12 mouse cellular contexts compared by ENCODE assay signal in genomic region chr10:98941991-98942390, GRCm38 (mm10).
"Had no signal": no experiment of that assay in that cellular context is flagged by ENCODE, and none has a peak within 500 bp of the region (broad histone marks: within the 10 kb centered on the region; RNA-seq: fewer than 3 reads in every experiment).

No protein-coding gene starts in this region.

- H3K4me3 ChIP-seq: limb, embryonic 12.5 days; liver, embryonic 13.5 days; lung, embryonic 15.5 days; midbrain, embryonic 13.5 days; stomach, embryonic 15.5 days had no signal

- DNase-seq: kidney, postnatal 10 days; kidney, postnatal 4 days; liver; liver, embryonic 13.5 days; liver, postnatal 0 days; lung, postnatal 14 days; right cerebral cortex, postnatal 14 days; thymus, postnatal 4 days had no signal

- H3K4me1 ChIP-seq: stomach, embryonic 15.5 days had no signal

- H3K27me3 ChIP-seq: limb, embryonic 12.5 days; liver, embryonic 13.5 days; lung, embryonic 15.5 days; midbrain, embryonic 13.5 days; stomach, embryonic 15.5 days had no signal

- H3K27ac ChIP-seq: limb, embryonic 12.5 days; liver, embryonic 13.5 days; lung, embryonic 15.5 days; midbrain, embryonic 13.5 days; stomach, embryonic 15.5 days had no signal

- ATAC-seq: liver, postnatal 0 days; midbrain, embryonic 13.5 days had no signal

- H3K9ac ChIP-seq: limb, embryonic 12.5 days; liver, embryonic 13.5 days; liver, postnatal 0 days; lung, embryonic 15.5 days; midbrain, embryonic 13.5 days; stomach, embryonic 15.5 days had no signal

- H3K36me3 ChIP-seq: limb, embryonic 12.5 days; liver, embryonic 13.5 days; midbrain, embryonic 13.5 days; stomach, embryonic 15.5 days had no signal

- H3K9me3 ChIP-seq: limb, embryonic 12.5 days; liver, embryonic 13.5 days; lung, embryonic 15.5 days; midbrain, embryonic 13.5 days; stomach, embryonic 15.5 days had no signal

- H3K4me2 ChIP-seq: limb, embryonic 12.5 days; liver, embryonic 13.5 days; lung, embryonic 15.5 days; midbrain, embryonic 13.5 days; stomach, embryonic 15.5 days had no signal
